Mouse (Mus musculus) thymus, adult 2 months (tissue): ENCODE data around the gene Gif. TPM values are rescaled to one million over a fixed set of nuclear protein-coding genes. Genes with fewer than 3 reads are reported as not detected.

Experiments used
- DNase-seq: peaks from one replicate; pipeline ENCODE4 v3.0.0; 2021
- H3K27ac ChIP-seq: fragments of 200-500 bp; 2 replicates; pipeline ENCODE4 v1.5.1; 2012; ENCODE audit warnings: low read length, control low read depth; ENCODE audit not compliant: control insufficient read depth, insufficient read depth
- H3K27me3 ChIP-seq: fragments of 200-500 bp; 2 replicates; pipeline ENCODE4 v1.6.1; 2012; ENCODE audit warnings: mild to moderate bottlenecking, low read length, moderate library complexity, mixed read lengths; ENCODE audit not compliant: control insufficient read depth, insufficient read depth
- H3K36me3 ChIP-seq: fragments of 200-500 bp; 2 replicates; pipeline ENCODE4 v1.6.1; 2012; ENCODE audit warnings: mild to moderate bottlenecking, low read length, moderate library complexity; ENCODE audit not compliant: control insufficient read depth, insufficient read depth
- H3K4me1 ChIP-seq: fragments of 200-500 bp; replicated peaks from 2 replicates; pipeline ENCODE4 v1.6.1; 2012; ENCODE audit warnings: low read length; ENCODE audit not compliant: control insufficient read depth, insufficient read depth
- H3K4me3 ChIP-seq: fragments of 200-500 bp; 2 replicates; pipeline ENCODE4 v1.5.1; 2012; ENCODE audit warnings: mild to moderate bottlenecking, low read length, control low read depth, moderate library complexity; ENCODE audit not compliant: control insufficient read depth, insufficient read depth
- CTCF ChIP-seq: fragments of 200-500 bp; IDR thresholded peaks from 2 replicates; pipeline ENCODE4 v1.5.1; 2012; ENCODE audit warnings: mild to moderate bottlenecking, control low read depth, low read length, moderate library complexity, borderline replicate concordance; ENCODE audit not compliant: control insufficient read depth, poor library complexity, insufficient read depth; ENCODE audit errors: extremely low read depth
- POLR2A ChIP-seq: fragments of 200-500 bp; IDR thresholded peaks from 2 replicates; pipeline ENCODE4 v1.6.1; 2012; ENCODE audit warnings: mild to moderate bottlenecking, low read length, control low read depth, moderate library complexity; ENCODE audit not compliant: control insufficient read depth, poor library complexity, insufficient read depth; ENCODE audit errors: extremely low read depth
- WGBS: fragments of 180-500 bp; shearing (Covaris S2); methylation state at CpG from one replicate; pipeline ENCODE4 v1.1.7; 2018; 5-methylcytosine and 5-hydroxymethylcytosine counted together
- polyA plus RNA-seq: library from polyadenylated mRNA; depleted of rRNA; stranded (reverse); fragments of >200 nt; gene quantifications from 2 replicates; pipeline ENCODE4 v1.2.3, GENCODE M21; 2012

Gif gene
- polyA plus RNA-seq, 1 experiment, result 0.08 TPM

- no peaks in the 10 kb centered on the region for H3K4me1 ChIP-seq
- no peak for DNase-seq
- TF ChIP-seq CTCF (no peak), POLR2A (no peak)
- 68% methylated on average over 5 of the region's 5 CpGs for WGBS
- no peaks in the 10 kb centered on the region for H3K36me3 ChIP-seq
- H3K27me3 ChIP-seq, result no peaks in the 10 kb centered on the region
- no peak overlapping the region for H3K4me3 ChIP-seq
- H3K27ac ChIP-seq, result no peak overlapping the region
Measured at GRCm38 (mm10) chr19:11791825-11792224, 44.5 kb downstream of the Gif start.

GRCm38 (mm10) chr19:11793741-11794359, 46.5 kb downstream of the Gif start:
- Histone ChIP-seq H3K27me3 (no peaks in the 10 kb centered on the region), H3K4me1 (no peaks in the 10 kb centered on the region), H3K27ac (no peak overlapping the region), H3K4me3 (no peak overlapping the region), H3K36me3 (no peaks in the 10 kb centered on the region)
- WGBS, result 94% methylated on average over 2 of the region's 2 CpGs
- no peak for TF ChIP-seq POLR2A
- TF ChIP-seq CTCF, result no peak
- DNase-seq, result no peak

GRCm38 (mm10) chr19:11794447-11794846, 47.1 kb downstream of the Gif start:
- WGBS, result 94% methylated on average over 6 of the region's 6 CpGs
- no peak for DNase-seq
- TF ChIP-seq POLR2A, result no peak
- no peak for TF ChIP-seq CTCF
- no peaks in the 10 kb centered on the region for H3K36me3 ChIP-seq
- H3K27ac ChIP-seq, result no peak overlapping the region
- no peaks in the 10 kb centered on the region for H3K27me3 ChIP-seq
- no peaks in the 10 kb centered on the region for H3K4me1 ChIP-seq
- H3K4me3 ChIP-seq, result no peak overlapping the region

- Histone ChIP-seq H3K4me3 (no peak overlapping the region), H3K27me3 (no peaks in the 10 kb centered on the region), H3K27ac (no peak overlapping the region), H3K36me3 (no peaks in the 10 kb centered on the region), H3K4me1 (no peaks in the 10 kb centered on the region)
- no peak for TF ChIP-seq POLR2A
- TF ChIP-seq CTCF, result no peak
- 69% methylated on average over 8 of the region's 8 CpGs for WGBS
- no peak for DNase-seq
Measured at GRCm38 (mm10) chr19:11800531-11801315, 53.4 kb downstream of the Gif start.

- no peak overlapping the region for H3K27ac ChIP-seq
- DNase-seq, result no peak
- WGBS, result 81% methylated on average over 1 of the region's 1 CpGs
- H3K4me1 ChIP-seq, result peaks cover 6% of the 10 kb centered on the region
- TF ChIP-seq POLR2A (no peak), CTCF (no peak)
- no peak overlapping the region for H3K4me3 ChIP-seq
- no peaks in the 10 kb centered on the region for H3K36me3 ChIP-seq
- H3K27me3 ChIP-seq, result no peaks in the 10 kb centered on the region
Measured at GRCm38 (mm10) chr19:11804423-11804822, 57.1 kb downstream of the Gif start.

GRCm38 (mm10) chr19:11807251-11807650, 59.9 kb downstream of the Gif start:
- Histone ChIP-seq H3K4me3 (no peak overlapping the region), H3K36me3 (no peaks in the 10 kb centered on the region), H3K27ac (no peak overlapping the region), H3K27me3 (no peaks in the 10 kb centered on the region), H3K4me1 (peaks cover 6% of the 10 kb centered on the region)
- TF ChIP-seq CTCF (no peak), POLR2A (no peak)
- DNase-seq, result peak; percentile 33
- WGBS, result 4% methylated on average over 2 of the region's 2 CpGs
